Mouse (Mus musculus): ENCODE data around the gene Nlrc4.

- TF ChIP-seq CTCF (IDR thresholded peaks at IDR 0.05; ENCODE audit: borderline replicate concordance, extremely low read depth, insufficient read depth, insufficient read length) (no peak), POLR2A (IDR thresholded peaks at IDR 0.05; ENCODE audit: borderline replicate concordance, extremely low read depth, insufficient read depth, insufficient read length, poor library complexity, severe bottlenecking) (no peak)
Measured at GRCm38 (mm10) chr17:74453928-74454327, 5.0 kb downstream of the Nlrc4 start.

Measured in brain, embryonic 14.5 days (tissue).